Mouse (Mus musculus) heart, postnatal 0 days (tissue): ENCODE data around the gene Tgfb2. TPM values are rescaled to one million over a fixed set of nuclear protein-coding genes. Genes with fewer than 3 reads are reported as not detected.

Experiments
- ATAC-seq: fragments of 200-750 bp; cut with Nextera tagmentation; 2 replicates; pipeline ENCODE4 v1.8.0; 2017; ENCODE audit warnings: low read depth, moderate number of reproducible peaks, moderate library complexity; ENCODE audit not compliant: insufficient read depth
- DNase-seq: peaks from one replicate; pipeline ENCODE4 v3.0.0-alpha.2; 2016; ENCODE audit warnings: low spot score
- H3K27ac ChIP-seq: fragments of 300-500 bp; sonication (generic); 2 replicates; pipeline ENCODE4 v1.5.1; 2014; ENCODE audit warnings: low read depth, mild to moderate bottlenecking
- H3K27me3 ChIP-seq: fragments of 300-500 bp; sonication (generic); 2 replicates; pipeline ENCODE4 v1.6.1; 2014; ENCODE audit warnings: low read length, mixed read lengths; ENCODE audit not compliant: control insufficient read depth, insufficient read depth
- H3K36me3 ChIP-seq: fragments of 300-500 bp; sonication (generic); replicated peaks from 2 replicates; pipeline ENCODE4 v1.6.1; 2014; ENCODE audit warnings: low read length, mixed read lengths; ENCODE audit not compliant: control insufficient read depth, insufficient read depth
- H3K4me1 ChIP-seq: fragments of 300-500 bp; sonication (generic); 2 replicates; pipeline ENCODE4 v1.6.1; 2014; ENCODE audit warnings: antibody characterized with exemption; ENCODE audit not compliant: control insufficient read depth, insufficient read depth
- H3K4me2 ChIP-seq: fragments of 300-500 bp; sonication (generic); 2 replicates; pipeline ENCODE4 v1.6.1; 2014; ENCODE audit warnings: low read depth, mild to moderate bottlenecking, low read length, moderate library complexity
- H3K4me3 ChIP-seq: fragments of 300-500 bp; sonication (generic); 2 replicates; pipeline ENCODE4 v1.5.1; 2014; ENCODE audit warnings: low read depth, low read length
- H3K9ac ChIP-seq: fragments of 300-500 bp; sonication (generic); replicated peaks from 2 replicates; pipeline ENCODE4 v1.6.1; 2014; ENCODE audit warnings: low read depth, low read length, mixed read lengths
- H3K9me3 ChIP-seq: fragments of 300-500 bp; sonication (generic); replicated peaks from 2 replicates; pipeline ENCODE4 v1.6.1; 2016; ENCODE audit warnings: low read length; ENCODE audit not compliant: control insufficient read depth
- CTCF ChIP-seq: IDR thresholded peaks from 2 replicates; pipeline ENCODE4 v1.5.1; 2016; ENCODE audit warnings: antibody characterized with exemption, control low read depth, low read depth
- EP300 ChIP-seq: IDR thresholded peaks from 2 replicates; pipeline ENCODE4 v1.6.1; 2016; ENCODE audit warnings: antibody characterized with exemption, low read depth
- WGBS: fragments of 180-500 bp; shearing (Covaris S2); extraction: QIAGEN DNeasy Blood & Tissue Kit; methylation state at CpG from one replicate; pipeline ENCODE4 v1.1.7; 2014; 5-methylcytosine and 5-hydroxymethylcytosine counted together
- polyA plus RNA-seq: library from polyadenylated mRNA; unstranded; fragments of >200 nt; fragmentation: Nextera tagmentation; extraction: Ambion mirVana; gene quantifications from 2 replicates; pipeline ENCODE4 v1.2.1, GENCODE M21; 2015
- total RNA-seq: library from RNA; depleted of rRNA; stranded (reverse); fragments of >200 nt; gene quantifications from 2 replicates; pipeline ENCODE4 v1.2.3, GENCODE M21; 2014; ENCODE audit warnings: low replicate concordance

Tgfb2 gene
- total and polyA plus RNA-seq, 2 experiments from 2014 or later = 17.7 to 19.9 TPM

- DNase-seq = peak; percentile 41
Measured at GRCm38 (mm10) chr1:186692370-186692769, 13.4 kb downstream of the Tgfb2 start.

GRCm38 (mm10) chr1:186691708-186692107 lies 14.1 kb downstream of the Tgfb2 start:
- Histone ChIP-seq H3K27ac (no peak overlapping the region), H3K4me2 (no peak overlapping the region), H3K9me3 (no peaks in the 10 kb centered on the region), H3K4me1 (peaks cover 11% of the 10 kb centered on the region; the same call in 1 of the 2 replicates), H3K36me3 (no peaks in the 10 kb centered on the region), H3K9ac (no peak overlapping the region), H3K4me3 (no peak overlapping the region), H3K27me3 (no peaks in the 10 kb centered on the region)
- no peak for TF ChIP-seq CTCF
- no peak for TF ChIP-seq EP300
- no peak for DNase-seq
- WGBS = 81% methylated on average over 9 of the region's 9 CpGs
- ATAC-seq = no peak

More at GRCm38 (mm10) chr1:186692370-186692769, 13.4 kb downstream of the Tgfb2 start:
- Histone ChIP-seq H3K4me1 (peaks cover 7% of the 10 kb centered on the region; the same call in 1 of the 2 replicates), H3K27ac (no peak overlapping the region), H3K36me3 (no peaks in the 10 kb centered on the region), H3K4me2 (no peak overlapping the region), H3K9me3 (no peaks in the 10 kb centered on the region), H3K4me3 (no peak overlapping the region), H3K27me3 (no peaks in the 10 kb centered on the region), H3K9ac (no peak overlapping the region)
- 0 out of 2 replicates have a peak, but pooled peaks have one; percentile 49 for ATAC-seq
- TF ChIP-seq CTCF (peak; percentile 61), EP300 (no peak)
- 65% methylated on average over 4 of the region's 4 CpGs for WGBS

- DNase-seq = peak; percentile 5
- no peak for ATAC-seq
- H3K4me1 ChIP-seq = peaks cover 48% of the 10 kb centered on the region
- H3K9ac ChIP-seq = no peak overlapping the region
- H3K4me2 ChIP-seq = no peak overlapping the region
- no peaks in the 10 kb centered on the region for H3K27me3 ChIP-seq
- no peaks in the 10 kb centered on the region for H3K36me3 ChIP-seq
- WGBS = 73% methylated on average over 3 of the region's 3 CpGs
- no peak overlapping the region for H3K27ac ChIP-seq
- no peaks in the 10 kb centered on the region for H3K9me3 ChIP-seq
- no peak overlapping the region for H3K4me3 ChIP-seq
- no peak for TF ChIP-seq CTCF
Measured at GRCm38 (mm10) chr1:186684041-186684440, 21.7 kb downstream of the Tgfb2 start.

GRCm38 (mm10) chr1:186682606-186683005 lies 23.2 kb downstream of the Tgfb2 start:
- ATAC-seq (peak; percentile 26; the same call in 1 of the 2 replicates), DNase-seq (peak; percentile 24)
- TF ChIP-seq EP300 = no peak
- TF ChIP-seq CTCF = no peak
- H3K9ac ChIP-seq = 0 out of 2 replicates have a peak overlapping the region, but pooled peaks have one; percentile 30
- H3K4me1 ChIP-seq = peaks cover 53% of the 10 kb centered on the region
- H3K36me3 ChIP-seq = no peaks in the 10 kb centered on the region
- H3K4me2 ChIP-seq = peak overlapping the region; percentile 25
- peak overlapping the region; percentile 35; the same call in 1 of the 2 replicates for H3K27ac ChIP-seq
- H3K27me3 ChIP-seq = no peaks in the 10 kb centered on the region
- no peaks in the 10 kb centered on the region for H3K9me3 ChIP-seq
- 27% methylated on average over 7 of the region's 7 CpGs for WGBS
- no peak overlapping the region for H3K4me3 ChIP-seq

- no peak overlapping the region for H3K4me3 ChIP-seq
- 80% methylated on average over 12 of the region's 12 CpGs for WGBS
- H3K9me3 ChIP-seq = no peaks in the 10 kb centered on the region
- TF ChIP-seq EP300 = no peak
- TF ChIP-seq CTCF = no peak
- H3K4me1 ChIP-seq = peaks cover 39% of the 10 kb centered on the region
- no peak for ATAC-seq
- no peaks in the 10 kb centered on the region for H3K36me3 ChIP-seq
- DNase-seq = no peak
- H3K9ac ChIP-seq = no peak overlapping the region
- no peak overlapping the region for H3K4me2 ChIP-seq
- no peak overlapping the region for H3K27ac ChIP-seq
- H3K27me3 ChIP-seq = no peaks in the 10 kb centered on the region
Measured at GRCm38 (mm10) chr1:186677614-186678013, 28.2 kb downstream of the Tgfb2 start.

- WGBS = 66% methylated on average over 5 of the region's 5 CpGs
- Histone ChIP-seq H3K9me3 (no peaks in the 10 kb centered on the region), H3K9ac (no peak overlapping the region), H3K4me2 (no peak overlapping the region), H3K27me3 (no peaks in the 10 kb centered on the region), H3K4me1 (peaks cover 29% of the 10 kb centered on the region), H3K36me3 (no peaks in the 10 kb centered on the region), H3K27ac (no peak overlapping the region), H3K4me3 (no peak overlapping the region)
- DNase-seq = no peak
- TF ChIP-seq EP300 (no peak), CTCF (no peak)
- ATAC-seq = no peak
Measured at GRCm38 (mm10) chr1:186676199-186676598, 29.6 kb downstream of the Tgfb2 start.
